Mouse (Mus musculus) liver, embryonic 15.5 days (tissue): ENCODE data around the gene Med17. TPM values are rescaled to one million over a fixed set of nuclear protein-coding genes. Genes with fewer than 3 reads are reported as not detected.
A peak's percentile ranks its signal among the peaks of the same experiment; 100 is the strongest.

Source experiments
- ATAC-seq: fragments of 200-750 bp; cut with Nextera tagmentation; 2 replicates; pipeline ENCODE4 v1.8.0; 2017; ENCODE audit warnings: moderate number of reproducible peaks, mild to moderate bottlenecking, moderate library complexity; ENCODE audit not compliant: insufficient read depth
- H3K27ac ChIP-seq: fragments of 300-500 bp; sonication (generic); replicated peaks from 2 replicates; pipeline ENCODE4 v1.5.1; 2015; ENCODE audit warnings: mild to moderate bottlenecking, inconsistent platforms
- H3K27me3 ChIP-seq: fragments of 300-500 bp; sonication (generic); 2 replicates; pipeline ENCODE4 v1.6.1; 2015; ENCODE audit warnings: mild to moderate bottlenecking, inconsistent platforms
- H3K36me3 ChIP-seq: fragments of 300-500 bp; sonication (generic); replicated peaks from 2 replicates; pipeline ENCODE4 v1.6.1; 2015; ENCODE audit warnings: moderate library complexity, mild to moderate bottlenecking, inconsistent platforms
- H3K4me1 ChIP-seq: fragments of 300-500 bp; sonication (generic); replicated peaks from 2 replicates; pipeline ENCODE4 v1.6.1; 2015; ENCODE audit warnings: inconsistent platforms
- H3K4me2 ChIP-seq: fragments of 300-500 bp; sonication (generic); 2 replicates; pipeline ENCODE4 v1.6.1; 2015; ENCODE audit warnings: moderate library complexity, mild to moderate bottlenecking, inconsistent platforms
- H3K4me3 ChIP-seq: fragments of 300-500 bp; sonication (generic); replicated peaks from 2 replicates; pipeline ENCODE4 v1.5.1; 2015; ENCODE audit warnings: mild to moderate bottlenecking, inconsistent platforms
- H3K9ac ChIP-seq: fragments of 300-500 bp; sonication (generic); 2 replicates; pipeline ENCODE4 v1.6.1; 2015; ENCODE audit warnings: moderate library complexity, mild to moderate bottlenecking, inconsistent platforms
- H3K9me3 ChIP-seq: fragments of 300-500 bp; sonication (generic); replicated peaks from 2 replicates; pipeline ENCODE4 v1.6.1; 2016; ENCODE audit warnings: inconsistent platforms
- WGBS: fragments of 180-500 bp; shearing (Covaris S2); methylation state at CpG from one replicate; pipeline ENCODE4 v1.1.7; 2015; ENCODE audit warnings: mixed read lengths; ENCODE audit not compliant: insufficient replicate concordance; 5-methylcytosine and 5-hydroxymethylcytosine counted together
- polyA plus RNA-seq: library from polyadenylated mRNA; unstranded; fragments of >200 nt; fragmentation: Nextera tagmentation; extraction: Ambion mirVana; gene quantifications from 2 replicates; pipeline ENCODE4 v1.2.1, GENCODE M21; 2015

Gene Med17
- polyA plus RNA-seq, 1 experiment from 2014 or later = 16.8 TPM

DNA sequence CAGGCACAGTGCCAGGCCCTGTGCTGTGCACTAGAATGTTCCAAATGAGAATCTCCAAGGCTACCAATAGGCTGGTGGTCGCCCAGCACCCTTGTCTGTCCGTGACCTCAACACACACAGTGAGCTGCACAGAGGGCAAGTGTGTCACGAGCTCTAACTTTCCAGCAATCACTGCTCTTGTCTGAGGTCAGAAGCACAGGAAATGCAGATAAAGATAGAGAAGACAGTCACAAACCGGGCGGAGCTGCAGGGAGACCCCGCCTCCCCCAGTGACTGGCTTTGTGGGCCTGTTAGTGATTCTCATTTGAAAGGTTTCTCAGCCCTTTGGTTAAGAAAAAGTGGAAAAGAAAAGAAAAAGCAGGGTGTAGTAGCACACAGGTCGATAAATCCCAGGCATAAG, 29.4 kb downstream of the Med17 start:
- no peak overlapping the region for H3K4me3 ChIP-seq
- no peak for ATAC-seq
- 36% methylated on average over 7 of the region's 7 CpGs for WGBS

DNA sequence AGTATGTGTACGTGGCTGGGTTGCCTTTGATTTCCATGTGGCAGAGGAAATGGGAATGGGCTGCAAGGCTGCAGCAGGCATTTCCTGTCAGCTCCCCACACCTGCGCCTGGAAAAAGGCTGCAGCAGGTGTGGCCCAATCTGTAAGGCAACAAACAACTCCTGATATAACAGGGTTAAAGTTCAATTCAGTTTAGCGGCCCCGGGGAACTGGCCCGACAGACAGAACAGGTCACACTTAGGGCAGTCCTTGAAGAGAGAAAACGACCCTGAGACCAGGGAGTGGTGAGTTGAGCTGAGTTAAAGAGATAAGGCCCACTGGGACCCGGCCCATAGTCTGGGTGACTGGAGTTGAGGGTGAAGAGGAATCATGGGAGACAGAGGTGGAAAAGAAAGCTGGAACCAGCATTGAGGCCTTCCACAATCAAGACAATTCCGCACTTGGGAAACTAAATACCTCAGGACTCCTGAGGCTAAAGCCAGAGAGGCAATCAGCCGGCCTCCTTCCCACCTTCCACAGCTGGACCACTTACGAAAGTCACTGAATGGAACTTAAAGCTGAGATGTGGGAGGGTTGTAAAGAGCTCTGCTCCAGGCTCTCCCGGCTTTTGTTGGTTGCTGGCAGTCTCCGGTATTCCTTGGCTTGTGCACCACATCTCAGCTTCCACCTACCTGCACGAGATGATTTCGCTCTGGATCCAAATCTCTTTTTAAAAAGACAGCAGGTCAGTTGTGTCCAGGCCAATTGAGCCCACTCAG, 34.2 kb downstream of the Med17 start:
- no peak for ATAC-seq

More for the DNA sequence above, 29.4 kb downstream of the Med17 start:
- H3K36me3 ChIP-seq = no peaks in the 10 kb centered on the region
- no peaks in the 10 kb centered on the region for H3K27me3 ChIP-seq
- no peaks in the 10 kb centered on the region for H3K9me3 ChIP-seq
- H3K9ac ChIP-seq = no peak overlapping the region
- H3K4me1 ChIP-seq = 0 out of 2 replicates have a peak, but pooled peaks cover 3% of the 10 kb centered on the region
- no peak overlapping the region for H3K4me2 ChIP-seq
- no peak overlapping the region for H3K27ac ChIP-seq

DNA sequence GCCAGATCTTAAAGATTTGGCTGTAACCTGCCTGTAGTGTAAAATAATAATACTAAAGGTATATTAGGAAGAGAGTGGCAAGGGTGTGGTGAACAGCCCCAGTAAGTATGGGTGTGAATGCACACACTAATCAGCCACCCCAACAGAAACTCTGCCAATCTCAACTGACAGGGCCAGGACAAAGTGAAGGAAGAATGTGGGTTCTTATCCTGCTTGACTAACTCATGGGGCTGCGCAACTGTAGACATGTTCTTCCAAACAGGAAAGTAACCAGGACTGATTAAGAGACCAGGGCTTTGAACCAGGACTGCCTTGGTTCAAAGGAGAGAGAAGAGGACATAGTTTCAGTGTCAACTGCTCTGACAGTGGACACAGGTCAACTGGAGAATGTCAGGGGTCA, 37.6 kb downstream of the Med17 start:
- no peak overlapping the region for H3K27ac ChIP-seq
- H3K27me3 ChIP-seq = peaks cover 25% of the 10 kb centered on the region
- peaks cover 19% of the 10 kb centered on the region for H3K4me1 ChIP-seq
- H3K4me3 ChIP-seq = no peak overlapping the region
- no peaks in the 10 kb centered on the region for H3K9me3 ChIP-seq
- no peak overlapping the region for H3K9ac ChIP-seq
- no peaks in the 10 kb centered on the region for H3K36me3 ChIP-seq
- 29% methylated on average over 1 of the region's 1 CpGs for WGBS
- H3K4me2 ChIP-seq = no peak overlapping the region
- no peak for ATAC-seq

More for the DNA sequence above, 34.2 kb downstream of the Med17 start:
- Histone ChIP-seq H3K36me3 (no peaks in the 10 kb centered on the region), H3K4me3 (no peak overlapping the region), H3K9me3 (no peaks in the 10 kb centered on the region), H3K4me2 (no peak overlapping the region), H3K4me1 (0 out of 2 replicates have a peak, but pooled peaks cover 10% of the 10 kb centered on the region), H3K27me3 (no peaks in the 10 kb centered on the region), H3K9ac (no peak overlapping the region), H3K27ac (no peak overlapping the region)
- 57% methylated on average over 14 of the region's 14 CpGs for WGBS

DNA sequence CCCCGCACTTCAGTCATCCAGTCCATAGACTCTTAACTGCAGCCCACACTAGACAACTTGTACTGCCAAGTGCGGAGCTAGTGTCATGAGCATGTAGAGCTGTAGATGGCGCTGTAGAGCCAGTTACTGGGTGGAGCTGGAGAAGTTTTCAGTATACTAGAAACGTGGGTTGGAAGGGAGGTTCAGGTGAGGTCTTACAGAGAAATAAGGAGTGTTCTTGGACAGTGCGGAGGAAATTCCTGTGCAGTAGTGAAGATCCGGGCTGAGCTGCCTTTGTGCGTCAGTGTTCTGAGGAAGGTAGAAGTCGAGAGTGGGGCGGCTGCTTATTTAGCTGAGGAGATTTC, 38.2 kb downstream of the Med17 start:
- H3K9me3 ChIP-seq = no peaks in the 10 kb centered on the region
- no peak overlapping the region for H3K9ac ChIP-seq
- H3K36me3 ChIP-seq = no peaks in the 10 kb centered on the region
- H3K4me2 ChIP-seq = no peak overlapping the region
- no peak for ATAC-seq
- peaks cover 19% of the 10 kb centered on the region for H3K4me1 ChIP-seq
- no peak overlapping the region for H3K4me3 ChIP-seq
- no peak overlapping the region for H3K27ac ChIP-seq
- WGBS = 34% methylated on average over 9 of the region's 9 CpGs
- H3K27me3 ChIP-seq = peaks cover 26% of the 10 kb centered on the region

DNA sequence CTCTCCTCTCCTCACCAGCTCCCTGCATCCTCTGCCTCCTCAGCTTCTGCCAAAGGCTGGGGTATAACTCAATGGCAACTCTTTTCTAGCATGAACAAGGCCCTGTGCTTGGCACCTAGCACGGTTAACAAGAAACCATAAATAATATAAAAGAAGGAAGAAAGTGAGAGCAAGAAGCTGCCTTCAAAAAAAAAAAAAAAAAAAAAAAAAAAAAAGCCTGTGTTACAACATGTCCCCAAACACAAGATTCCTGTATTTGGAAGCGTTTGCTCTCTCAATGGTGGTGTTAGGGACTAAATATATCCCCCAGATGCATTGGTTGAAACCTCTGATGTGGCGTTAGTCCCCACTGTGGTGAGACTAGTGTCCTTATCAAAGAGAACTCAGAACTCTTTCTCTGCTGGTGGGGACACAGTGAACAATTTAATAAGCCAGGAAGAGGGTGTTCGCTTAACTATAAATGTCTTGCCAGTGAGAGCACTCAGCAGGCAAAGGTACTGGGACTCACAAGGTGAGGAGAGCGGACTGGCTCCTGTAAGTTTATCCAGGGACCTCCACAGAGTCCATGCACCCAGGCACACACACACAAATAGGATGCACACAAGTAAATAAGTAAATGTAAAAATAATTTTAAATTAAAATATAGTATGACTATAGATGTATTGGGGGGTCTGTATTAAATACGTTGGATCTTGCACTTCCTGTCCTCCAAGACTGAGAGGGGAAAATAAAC, 38.7 kb downstream of the Med17 start:
- Histone ChIP-seq H3K4me1 (peaks cover 19% of the 10 kb centered on the region), H3K36me3 (no peaks in the 10 kb centered on the region), H3K4me3 (no peak overlapping the region), H3K9ac (no peak overlapping the region), H3K27me3 (peaks cover 26% of the 10 kb centered on the region), H3K9me3 (no peaks in the 10 kb centered on the region), H3K4me2 (no peak overlapping the region), H3K27ac (no peak overlapping the region)
- ATAC-seq = no peak
- WGBS = 32% methylated on average over 6 of the region's 6 CpGs

DNA sequence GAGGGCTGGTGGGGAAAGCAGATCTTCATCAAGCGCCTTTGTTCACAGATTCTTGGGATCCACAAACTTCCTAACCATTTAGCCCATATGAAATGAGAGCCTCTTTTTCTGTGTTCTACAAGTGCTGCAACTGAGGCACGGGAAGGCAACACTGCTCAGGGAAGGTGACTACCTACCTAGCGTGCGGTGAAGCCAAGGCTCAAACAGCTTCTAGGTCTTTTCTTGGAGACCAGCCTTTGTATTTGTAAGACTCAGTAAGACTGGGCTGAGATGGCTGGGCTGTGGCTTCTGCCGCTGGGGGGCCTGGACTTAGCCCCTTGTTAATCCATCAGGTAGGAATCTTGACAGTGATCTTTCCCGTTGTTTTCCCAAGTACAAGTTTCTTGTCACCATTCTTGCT, 39.7 kb downstream of the Med17 start:
- no peaks in the 10 kb centered on the region for H3K9me3 ChIP-seq
- H3K4me1 ChIP-seq = peaks cover 12% of the 10 kb centered on the region
- no peak overlapping the region for H3K27ac ChIP-seq
- WGBS = 72% methylated on average over 6 of the region's 6 CpGs
- no peak for ATAC-seq
- peaks cover 26% of the 10 kb centered on the region for H3K27me3 ChIP-seq
- no peak overlapping the region for H3K4me3 ChIP-seq
- H3K9ac ChIP-seq = no peak overlapping the region
- no peak overlapping the region for H3K4me2 ChIP-seq
- no peaks in the 10 kb centered on the region for H3K36me3 ChIP-seq

DNA sequence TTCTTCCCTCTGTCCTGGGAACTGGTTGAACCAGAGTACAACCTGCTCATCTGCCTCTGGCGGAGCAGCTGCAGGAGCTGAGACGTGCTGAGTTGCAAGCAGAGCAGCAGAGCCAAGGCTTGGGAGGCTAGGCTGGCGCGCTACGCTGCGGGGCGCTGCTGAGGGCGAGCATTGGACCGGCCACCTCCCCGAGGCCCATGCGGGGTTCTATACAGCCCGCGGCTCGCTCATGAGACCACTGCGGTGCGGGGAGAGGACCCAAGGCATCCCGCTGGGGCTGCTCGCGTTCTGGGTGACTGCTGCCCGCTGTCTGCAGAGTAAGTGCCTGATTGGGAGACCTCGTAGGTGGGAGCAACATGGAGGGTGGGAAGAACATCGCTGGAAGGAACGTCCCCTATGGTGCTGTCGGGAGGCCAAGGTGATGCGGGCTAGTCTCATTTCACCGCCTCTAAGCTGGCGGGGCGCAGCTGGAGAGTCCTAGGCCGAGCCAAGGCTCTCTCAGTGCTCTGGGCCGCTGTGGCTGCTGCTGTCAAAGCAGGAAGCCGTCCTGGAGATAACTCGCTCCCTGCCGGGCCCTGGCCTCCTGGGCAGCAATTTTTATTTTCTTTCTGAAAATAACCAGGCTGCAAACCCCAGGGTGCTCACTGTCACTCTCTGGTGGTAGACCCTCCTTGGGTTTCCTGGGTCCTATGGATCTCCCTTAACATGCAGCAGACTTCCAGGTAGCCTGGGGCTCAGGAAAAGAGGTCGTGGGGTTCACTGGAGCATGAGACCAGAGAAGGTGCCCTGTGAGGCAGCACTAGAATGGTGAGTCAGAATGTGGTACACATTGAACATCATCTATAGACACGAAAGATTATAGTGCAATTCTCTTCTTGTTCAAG, 40.4 kb downstream of the Med17 start, which contains the start of gene Vstm5:
Gene Vstm5 (plus strand): TSS at position 4 of the 884 bp plus-strand sequence.
- ATAC-seq = peak; percentile 37; the same call in 1 of the 2 replicates
- Histone ChIP-seq H3K27me3 (peaks cover 26% of the 10 kb centered on the region), H3K9ac (peak within 1 kb of the TSS; percentile 37; the same call in 1 of the 2 replicates), H3K4me2 (peak within 1 kb of the TSS; percentile 72), H3K36me3 (no peaks in the 10 kb centered on the region), H3K4me3 (peak within 1 kb of the TSS; percentile 43), H3K4me1 (peaks cover 11% of the 10 kb centered on the region), H3K9me3 (no peaks in the 10 kb centered on the region), H3K27ac (no peak within 1 kb of the TSS)
- 4% methylated on average over 35 of the region's 35 CpGs for WGBS

DNA sequence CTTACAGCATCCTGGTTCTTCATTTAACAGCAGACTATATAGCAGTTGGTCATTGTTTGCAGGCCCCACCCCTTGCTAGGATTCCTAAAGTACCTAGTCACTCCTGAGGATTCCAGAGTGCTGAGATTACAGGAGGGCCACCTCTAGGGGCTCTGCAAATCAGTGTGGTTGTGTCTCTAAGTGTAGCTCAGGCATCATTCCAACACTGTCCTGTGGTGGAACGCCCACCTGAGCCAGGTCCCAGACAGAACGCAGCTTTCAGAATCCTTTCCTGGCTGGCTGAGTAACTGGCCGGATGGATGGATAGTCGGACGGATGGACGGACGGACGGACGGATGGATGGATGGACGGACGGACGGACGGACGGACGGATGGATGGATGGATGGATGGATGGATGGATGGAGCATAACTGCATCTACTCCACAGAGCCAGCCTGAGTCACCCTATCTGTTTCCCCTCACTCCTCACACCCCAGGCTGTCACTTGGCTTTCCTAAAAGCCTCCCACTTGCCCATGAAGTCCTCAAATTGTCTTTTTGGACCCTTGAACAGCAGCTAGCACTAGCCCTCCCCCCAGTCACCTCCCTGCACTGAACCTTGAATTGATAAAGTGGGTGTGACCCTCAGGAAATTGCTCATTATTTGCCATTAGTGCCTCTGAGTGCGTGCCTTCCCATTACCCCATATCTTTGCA, 41.3 kb downstream of the Med17 start:
- H3K4me2 ChIP-seq = peak overlapping the region; percentile 72
- H3K9ac ChIP-seq = no peak overlapping the region
- WGBS = 51% methylated on average over 16 of the region's 16 CpGs
- H3K27me3 ChIP-seq = peaks cover 26% of the 10 kb centered on the region
- H3K4me3 ChIP-seq = peak overlapping the region; percentile 43
- no peak overlapping the region for H3K27ac ChIP-seq
- no peaks in the 10 kb centered on the region for H3K36me3 ChIP-seq
- H3K4me1 ChIP-seq = peaks cover 11% of the 10 kb centered on the region
- H3K9me3 ChIP-seq = no peaks in the 10 kb centered on the region
- ATAC-seq = no peak

DNA sequence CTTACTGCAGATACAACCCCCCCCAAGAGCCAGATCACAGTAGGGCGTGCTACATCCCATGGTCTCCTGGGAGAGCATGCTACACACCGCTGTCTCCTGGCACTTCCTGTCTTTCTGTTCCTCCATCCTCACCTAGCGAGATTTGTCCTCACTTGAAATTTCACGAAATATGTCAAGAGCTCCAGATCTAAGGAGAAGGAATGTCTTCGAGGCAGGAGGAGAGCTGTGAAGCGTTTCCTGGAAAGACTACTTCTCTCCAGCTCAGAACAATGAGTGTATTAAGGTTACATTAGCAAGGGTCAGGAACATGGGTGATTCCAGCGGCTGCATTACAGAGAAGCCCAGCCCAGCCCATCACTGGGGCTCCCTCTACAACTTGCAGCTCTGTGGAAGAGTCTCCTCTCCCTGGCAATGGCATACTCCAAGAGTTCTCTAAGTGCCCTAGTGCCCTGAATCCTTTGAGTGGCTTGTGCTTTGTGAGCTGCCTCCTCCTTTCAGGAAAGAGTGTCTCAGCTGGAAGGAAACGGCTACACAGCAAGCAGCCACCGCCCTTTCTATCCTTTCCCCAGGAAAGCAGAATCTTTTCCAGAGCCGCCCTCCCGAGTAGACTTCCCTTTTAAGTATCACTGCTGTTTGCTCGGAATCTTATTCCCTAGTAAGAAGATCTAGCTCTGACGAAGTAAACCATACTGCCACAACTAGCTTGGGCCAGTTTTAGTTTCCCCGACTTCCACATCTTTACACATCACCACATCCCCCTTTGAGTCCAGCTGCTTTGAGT, 42.0 kb downstream of the Med17 start:
- 41% methylated on average over 14 of the region's 14 CpGs for WGBS
- no peak overlapping the region for H3K9ac ChIP-seq
- no peak overlapping the region for H3K4me2 ChIP-seq
- peaks cover 11% of the 10 kb centered on the region for H3K4me1 ChIP-seq
- no peak overlapping the region for H3K4me3 ChIP-seq
- H3K27ac ChIP-seq = no peak overlapping the region
- peaks cover 26% of the 10 kb centered on the region for H3K27me3 ChIP-seq
- no peaks in the 10 kb centered on the region for H3K9me3 ChIP-seq
- ATAC-seq = no peak
- no peaks in the 10 kb centered on the region for H3K36me3 ChIP-seq

DNA sequence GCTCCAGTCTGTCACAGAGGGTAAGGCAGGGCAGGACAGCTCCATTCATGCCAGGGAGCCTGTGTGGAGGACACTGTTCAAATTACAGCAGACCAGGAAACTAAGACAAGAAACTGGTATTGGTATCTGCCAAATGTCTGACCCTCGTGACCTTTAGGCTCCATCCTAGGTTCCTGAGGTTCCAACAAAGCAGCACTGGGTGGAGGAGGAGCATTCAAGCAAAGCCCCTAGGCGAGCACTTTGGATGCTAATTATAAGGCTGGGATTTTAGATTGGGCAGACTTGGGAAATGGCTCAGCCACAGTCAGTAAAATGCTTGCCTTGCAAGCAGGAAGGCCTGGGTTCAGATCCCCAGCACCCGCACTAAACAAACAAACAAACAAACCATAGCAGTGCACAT, 43.7 kb downstream of the Med17 start:
- WGBS = 60% methylated on average over 3 of the region's 3 CpGs
- no peak overlapping the region for H3K9ac ChIP-seq
- no peak for ATAC-seq

More for the DNA sequence above, 43.7 kb downstream of the Med17 start:
- Histone ChIP-seq H3K4me2 (no peak overlapping the region), H3K4me3 (no peak overlapping the region), H3K9me3 (no peaks in the 10 kb centered on the region), H3K27me3 (peaks cover 26% of the 10 kb centered on the region), H3K27ac (no peak overlapping the region), H3K36me3 (no peaks in the 10 kb centered on the region), H3K4me1 (peaks cover 9% of the 10 kb centered on the region)
